Mouse (Mus musculus) cerebellum, postnatal 14 days (tissue): Measurements from ENCODE around the gene Ccl17.
A peak's percentile ranks its signal among the peaks of the same experiment; 100 is the strongest.

Source experiments
- DNase-seq, 2 experiments: peaks; one replicate each; pipeline ENCODE4 v3.0.0; 2021; ENCODE audit warnings: mixed read lengths in 2 of 2

The Ccl17 gene

GRCm38 (mm10) chr8:94810153-94810552 lies at the start of gene Ccl17:
Gene Ccl17, plus strand, starts transcription at chr8:94810453.
- no peak for DNase-seq

GRCm38 (mm10) chr8:94767035-94767434 lies 43.2 kb upstream of the Ccl17 start:
- DNase-seq = no peak

- peak; percentile 30 to 61 for DNase-seq
Observed at GRCm38 (mm10) chr8:94770945-94771344, 39.3 kb upstream of the Ccl17 start.

DNA sequence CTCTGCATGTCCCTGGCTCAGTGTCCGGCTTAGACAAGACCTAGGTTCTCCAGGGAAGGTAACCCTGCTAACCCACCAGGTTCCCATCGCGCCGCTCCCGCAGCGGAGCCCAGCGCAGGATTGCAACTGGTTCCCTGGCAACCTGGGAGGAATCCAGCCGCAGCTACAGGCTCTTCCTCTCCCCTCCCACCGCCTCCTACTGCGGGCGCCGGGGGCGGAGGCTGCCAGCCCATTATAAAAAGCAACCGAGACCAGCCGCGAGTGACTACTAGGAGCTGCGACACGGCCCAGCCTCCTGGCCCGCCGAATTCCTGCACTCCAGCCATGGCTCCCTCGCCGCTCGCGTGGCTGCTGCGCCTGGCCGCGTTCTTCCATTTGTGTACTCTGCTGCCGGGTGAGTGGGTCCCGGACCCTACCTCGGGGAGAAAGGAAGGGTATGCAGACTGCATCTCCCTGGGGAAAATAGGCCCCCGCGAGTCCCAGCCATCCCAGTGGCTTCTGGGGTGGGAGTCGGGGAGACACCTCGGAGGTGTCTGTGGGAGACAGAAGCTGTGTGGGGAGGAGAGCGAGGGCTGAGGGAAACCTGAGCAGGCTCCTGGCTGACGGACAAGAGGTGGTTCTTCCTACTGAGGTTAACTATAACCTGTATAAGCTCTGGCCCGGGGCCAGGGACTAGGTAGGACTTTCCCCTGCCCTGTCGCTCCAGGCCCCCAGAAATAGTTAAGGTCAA lies 38.1 kb upstream of the Ccl17 start, which contains the start of gene Cx3cl1:
Gene Cx3cl1, plus strand, starts transcription at position 69 of the 730 bp plus-strand sequence.
- DNase-seq = peak; percentile 62 to 63

DNA sequence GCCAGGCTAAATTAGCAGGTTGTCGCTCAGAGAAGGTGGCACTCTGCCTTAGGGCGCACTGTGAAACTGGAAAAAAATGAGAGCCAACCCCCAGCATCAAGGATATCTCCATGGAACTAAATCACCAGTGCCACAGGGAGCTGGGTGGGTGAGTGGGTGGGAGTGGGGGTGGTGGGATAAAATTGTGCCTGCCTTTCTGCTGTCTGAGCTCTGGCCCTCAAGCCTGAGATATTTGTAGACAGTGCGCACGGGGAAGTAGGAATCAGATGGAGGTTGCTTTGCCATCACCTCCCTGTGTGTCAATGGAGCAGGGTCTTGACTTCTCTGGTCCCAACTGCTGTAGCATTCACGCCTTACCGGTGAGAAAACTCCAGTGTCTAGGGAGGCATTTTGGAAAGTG lies 37.2 kb upstream of the Ccl17 start:
- no peak for DNase-seq

- peak in 1 of 2 experiments; percentile 16 for DNase-seq
Observed at GRCm38 (mm10) chr8:94773700-94774171, 36.5 kb upstream of the Ccl17 start.

- DNase-seq = no peak
Observed at GRCm38 (mm10) chr8:94774601-94775000, 35.7 kb upstream of the Ccl17 start.

DNA sequence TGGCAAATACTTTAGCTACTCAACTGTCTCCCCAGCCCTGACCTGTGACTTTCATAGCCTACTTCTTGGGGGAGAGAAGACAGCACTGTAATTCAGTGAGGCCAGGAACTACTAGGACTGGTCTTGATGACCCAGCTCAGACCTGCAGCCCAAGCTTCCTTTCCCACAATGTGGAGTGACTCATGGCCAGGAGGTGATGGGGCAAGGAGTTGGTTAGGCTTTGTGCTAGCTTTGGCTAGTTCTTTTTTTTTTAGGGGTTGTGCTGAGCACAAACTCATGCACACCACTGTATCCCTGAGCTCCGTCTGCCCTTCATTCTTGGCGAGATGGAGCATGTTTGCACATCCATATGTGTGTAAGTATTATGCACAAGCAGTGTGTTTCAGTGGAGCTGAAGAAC lies 33.9 kb upstream of the Ccl17 start:
- no peak for DNase-seq

GRCm38 (mm10) chr8:94778036-94778435 lies 32.2 kb upstream of the Ccl17 start:
- no peak for DNase-seq

DNA sequence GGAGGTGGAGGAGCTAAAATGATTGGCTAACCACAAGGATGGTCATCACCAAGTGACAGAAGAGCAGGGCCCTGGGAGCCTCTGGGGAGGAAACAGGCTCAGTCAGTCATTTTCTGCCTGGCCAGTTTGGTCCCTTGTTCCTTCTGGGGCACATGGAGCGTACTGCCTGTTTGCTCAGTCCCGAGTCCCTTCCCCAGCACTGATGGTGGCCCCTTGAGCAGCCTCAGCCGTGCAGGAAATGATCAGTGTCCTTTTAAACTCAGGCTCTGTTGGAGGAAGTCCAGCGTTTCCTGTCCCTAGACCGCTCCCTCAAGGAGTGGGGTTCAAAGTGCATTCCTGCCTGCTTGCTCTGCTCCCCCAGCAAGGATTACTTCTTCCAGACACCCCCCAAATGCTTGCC lies 31.8 kb upstream of the Ccl17 start:
- DNase-seq = no peak

DNA sequence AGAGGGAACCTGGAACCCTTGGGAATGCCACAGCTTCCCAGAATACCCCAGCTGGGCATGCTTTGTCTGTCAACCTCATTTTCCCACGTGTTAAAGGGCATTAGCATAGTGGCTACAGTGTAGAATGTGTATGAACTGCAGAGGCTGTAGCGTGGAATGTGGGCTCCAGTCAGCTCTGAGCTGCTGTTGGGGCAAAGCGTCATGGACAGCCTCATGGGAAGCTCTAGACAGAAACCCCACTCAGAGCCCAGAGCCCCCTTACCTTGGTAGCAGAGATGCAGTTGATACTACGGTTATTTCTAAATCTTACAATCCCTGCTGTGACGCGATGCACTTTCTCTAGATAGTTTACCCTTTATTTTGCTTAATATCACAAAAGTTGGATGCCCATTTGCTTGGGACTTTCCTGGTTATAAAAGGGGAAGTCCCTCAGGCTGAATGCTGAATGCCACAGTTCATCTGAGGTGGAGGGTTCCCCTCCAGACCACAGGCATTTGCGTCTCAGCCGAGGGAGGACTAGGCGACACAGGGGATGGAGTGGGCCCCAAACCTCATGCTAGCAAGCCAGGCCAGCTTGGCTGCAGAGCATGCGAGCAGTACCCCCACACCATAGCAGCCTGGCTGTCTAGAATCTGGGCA lies 31.2 kb upstream of the Ccl17 start:
- no peak for DNase-seq

DNA sequence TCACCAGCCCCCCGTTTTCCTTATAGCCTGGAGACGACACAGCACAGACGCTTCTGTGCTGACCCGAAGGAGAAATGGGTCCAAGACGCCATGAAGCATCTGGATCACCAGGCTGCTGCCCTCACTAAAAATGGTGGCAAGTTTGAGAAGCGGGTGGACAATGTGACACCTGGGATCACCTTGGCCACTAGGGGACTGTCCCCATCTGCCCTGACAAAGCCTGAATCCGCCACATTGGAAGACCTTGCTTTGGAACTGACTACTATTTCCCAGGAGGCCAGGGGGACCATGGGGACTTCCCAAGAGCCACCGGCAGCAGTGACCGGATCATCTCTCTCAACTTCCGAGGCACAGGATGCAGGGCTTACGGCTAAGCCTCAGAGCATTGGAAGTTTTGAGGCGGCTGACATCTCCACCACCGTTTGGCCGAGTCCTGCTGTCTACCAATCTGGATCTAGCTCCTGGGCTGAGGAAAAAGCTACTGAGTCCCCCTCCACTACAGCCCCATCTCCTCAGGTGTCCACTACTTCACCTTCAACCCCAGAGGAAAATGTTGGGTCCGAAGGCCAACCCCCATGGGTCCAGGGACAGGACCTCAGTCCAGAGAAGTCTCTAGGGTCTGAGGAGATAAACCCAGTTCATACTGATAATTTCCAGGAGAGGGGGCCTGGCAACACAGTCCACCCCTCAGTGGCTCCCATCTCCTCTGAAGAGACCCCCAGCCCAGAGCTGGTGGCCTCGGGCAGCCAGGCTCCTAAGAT lies 30.5 kb upstream of the Ccl17 start:
- DNase-seq = no peak

DNA sequence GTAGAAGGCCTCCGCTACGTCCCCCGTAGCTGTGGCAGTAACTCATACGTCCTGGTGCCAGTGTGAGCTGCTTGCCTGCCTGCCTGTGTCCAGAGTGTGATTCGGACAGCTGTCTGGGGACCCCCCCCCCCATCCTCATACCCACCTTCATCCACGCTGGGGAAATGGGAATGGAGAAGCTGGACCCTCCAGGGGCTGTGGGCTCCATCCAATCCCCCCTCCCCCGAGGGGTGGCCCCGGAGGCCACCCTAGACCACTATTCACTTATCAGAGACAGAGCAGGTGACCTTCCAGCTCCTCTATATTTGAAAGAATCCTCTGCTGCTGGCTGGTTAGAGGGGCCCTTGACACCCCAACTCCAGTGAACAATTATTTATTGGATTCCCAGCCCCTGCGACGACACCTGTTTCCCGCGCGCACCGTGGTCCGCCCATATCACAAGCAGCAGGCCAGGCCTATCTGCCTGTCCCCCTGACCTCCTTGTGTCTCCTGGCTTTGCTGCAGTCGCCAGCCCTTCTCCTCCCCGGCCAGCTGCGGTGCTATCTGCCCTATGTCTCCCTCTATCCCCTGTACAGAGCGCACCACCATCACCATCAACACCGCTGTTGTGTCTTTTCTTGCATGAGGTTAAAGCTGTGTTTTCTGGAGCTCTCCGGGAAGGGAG lies 29.6 kb upstream of the Ccl17 start:
- DNase-seq = no peak

DNA sequence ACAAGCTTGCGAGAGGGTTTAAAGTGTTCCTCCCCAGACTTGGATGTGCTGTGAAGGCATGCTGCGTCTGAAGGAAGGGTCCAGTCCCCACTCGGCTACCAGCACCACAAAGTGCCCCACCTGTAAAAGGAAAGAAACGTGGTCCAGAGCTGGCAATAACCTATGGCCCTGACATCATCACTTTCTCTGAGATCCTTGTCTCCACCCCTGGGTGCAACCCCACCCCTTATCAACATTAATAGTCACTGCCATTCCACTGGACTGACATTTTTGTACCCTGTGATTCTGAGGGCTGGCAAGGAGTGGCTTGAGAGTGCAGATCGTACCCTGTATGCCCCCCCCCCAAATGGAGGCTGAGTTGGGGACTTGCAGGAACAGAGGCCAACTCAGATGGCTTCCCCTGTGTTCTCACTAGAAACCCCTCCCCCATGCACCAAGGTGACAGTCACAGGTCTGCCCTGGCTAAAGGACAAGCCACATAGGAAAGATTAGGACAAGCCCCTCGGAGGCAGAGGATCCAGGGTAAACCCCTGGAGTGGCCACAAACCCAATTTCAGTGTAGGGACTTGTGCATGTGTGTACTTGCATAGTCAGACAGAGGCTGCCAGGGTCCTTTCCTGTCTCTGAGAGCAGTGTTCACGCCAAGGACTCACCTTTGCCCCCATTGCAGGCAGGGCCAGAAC lies 29.0 kb upstream of the Ccl17 start:
- DNase-seq = no peak

DNA sequence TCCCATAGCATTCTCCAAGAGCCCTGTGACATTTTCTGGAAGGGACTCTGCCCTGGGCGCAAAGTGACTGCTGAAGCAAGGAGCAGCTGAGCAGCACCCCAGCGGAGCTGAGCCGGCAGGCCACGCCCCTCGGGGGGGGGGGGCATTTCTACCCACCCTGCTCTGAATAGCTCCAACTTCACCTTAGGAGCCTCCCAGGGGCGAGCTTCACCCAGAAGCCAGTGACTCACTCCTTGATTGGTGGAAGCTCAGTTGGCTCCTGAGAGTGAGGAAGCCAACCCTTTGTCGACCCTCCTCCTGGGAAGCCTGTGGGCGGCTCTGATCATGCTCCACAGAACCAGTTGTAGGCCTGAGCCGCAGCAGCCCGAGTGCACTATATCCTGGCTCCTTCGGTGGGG lies 28.4 kb upstream of the Ccl17 start:
- no peak for DNase-seq

- DNase-seq = no peak
Observed at GRCm38 (mm10) chr8:94783890-94784289, 26.4 kb upstream of the Ccl17 start.

GRCm38 (mm10) chr8:94785247-94785985 lies 24.8 kb upstream of the Ccl17 start:
- DNase-seq = peak; percentile 37 to 55

- DNase-seq = no peak
Observed at GRCm38 (mm10) chr8:94785995-94786595, 24.2 kb upstream of the Ccl17 start.

GRCm38 (mm10) chr8:94787524-94788501 lies 22.4 kb upstream of the Ccl17 start:
- DNase-seq = no peak
